Mouse (Mus musculus): ENCODE measurements around the gene Tex45. TPM values are rescaled to one million over a fixed set of nuclear protein-coding genes. Genes with fewer than 3 reads are reported as not detected.

Tex45 gene
- total RNA-seq, 2 experiments from 2014 or later: not detected

DNA sequence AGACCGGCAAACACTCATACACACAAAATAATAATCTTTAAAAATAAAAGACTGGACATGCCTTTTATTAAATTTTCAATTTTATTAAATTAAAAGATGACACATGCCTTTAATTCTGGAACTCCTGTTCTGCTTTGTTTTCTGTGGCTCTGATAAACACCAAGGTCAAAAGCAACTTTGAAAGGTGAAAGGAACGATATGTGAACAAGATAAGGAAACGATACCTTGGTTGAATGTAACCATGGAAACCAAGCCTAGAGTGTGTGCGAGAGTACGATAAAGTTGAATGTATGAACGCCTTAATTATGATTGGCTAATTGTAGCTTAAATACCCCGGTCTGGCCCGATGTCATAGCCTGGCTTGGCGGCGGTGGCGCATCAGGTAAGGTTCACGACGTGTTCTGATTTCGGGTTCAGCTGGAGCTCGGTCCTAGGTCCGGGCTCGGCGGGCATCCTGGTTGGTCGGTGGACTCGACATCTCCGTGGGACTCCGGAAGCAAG lies 11.6 kb downstream of the Tex45 start:
- ATAC-seq (replicated peaks; ENCODE audit: low FRiP score, low TSS enrichment, poor library complexity, severe bottlenecking): no peak

DNA sequence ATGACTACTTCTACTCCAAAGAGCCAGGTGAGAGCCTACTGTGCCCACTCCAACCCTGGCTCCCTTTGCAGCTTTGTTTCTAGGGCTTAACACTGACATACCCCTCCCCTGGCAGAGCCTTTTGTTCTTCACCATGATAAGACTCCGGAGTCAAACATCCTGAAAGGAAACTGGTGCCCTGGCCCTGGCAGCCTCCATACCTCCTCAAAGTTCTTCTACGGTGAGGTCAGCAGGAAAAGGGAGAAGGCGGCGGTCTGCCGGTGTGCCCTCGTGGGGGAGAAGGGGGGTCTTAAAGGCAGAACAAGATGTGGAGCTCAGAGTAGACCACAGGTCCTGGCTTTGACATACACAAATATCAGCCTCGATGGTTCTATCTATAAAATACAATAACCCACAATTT lies 12.9 kb downstream of the Tex45 start:
- ATAC-seq (replicated peaks; ENCODE audit: low FRiP score, low TSS enrichment, poor library complexity, severe bottlenecking): no peak

DNA sequence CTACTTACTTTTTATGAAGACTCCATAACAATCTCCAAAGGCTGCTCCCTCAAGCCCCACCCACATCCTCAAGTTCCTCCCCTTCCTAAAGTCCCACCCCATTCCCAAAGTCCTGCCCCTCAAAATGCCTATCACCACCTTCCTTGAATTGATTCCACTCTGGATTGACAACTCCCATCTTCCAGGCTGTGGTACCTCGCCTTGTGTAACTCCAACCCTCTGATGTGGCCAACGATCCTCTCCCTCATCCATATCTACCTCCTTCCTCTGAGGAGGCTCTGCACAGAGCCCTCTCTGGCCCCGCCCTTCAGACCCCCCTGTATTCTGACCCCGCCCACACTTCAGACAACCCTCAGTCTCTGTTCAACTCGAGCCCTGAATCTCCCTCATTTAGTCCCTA lies 14.5 kb downstream of the Tex45 start:
- peak; percentile 30; the same call in 1 of the 2 replicates for ATAC-seq (replicated peaks; ENCODE audit: low FRiP score, low TSS enrichment, poor library complexity, severe bottlenecking)

DNA sequence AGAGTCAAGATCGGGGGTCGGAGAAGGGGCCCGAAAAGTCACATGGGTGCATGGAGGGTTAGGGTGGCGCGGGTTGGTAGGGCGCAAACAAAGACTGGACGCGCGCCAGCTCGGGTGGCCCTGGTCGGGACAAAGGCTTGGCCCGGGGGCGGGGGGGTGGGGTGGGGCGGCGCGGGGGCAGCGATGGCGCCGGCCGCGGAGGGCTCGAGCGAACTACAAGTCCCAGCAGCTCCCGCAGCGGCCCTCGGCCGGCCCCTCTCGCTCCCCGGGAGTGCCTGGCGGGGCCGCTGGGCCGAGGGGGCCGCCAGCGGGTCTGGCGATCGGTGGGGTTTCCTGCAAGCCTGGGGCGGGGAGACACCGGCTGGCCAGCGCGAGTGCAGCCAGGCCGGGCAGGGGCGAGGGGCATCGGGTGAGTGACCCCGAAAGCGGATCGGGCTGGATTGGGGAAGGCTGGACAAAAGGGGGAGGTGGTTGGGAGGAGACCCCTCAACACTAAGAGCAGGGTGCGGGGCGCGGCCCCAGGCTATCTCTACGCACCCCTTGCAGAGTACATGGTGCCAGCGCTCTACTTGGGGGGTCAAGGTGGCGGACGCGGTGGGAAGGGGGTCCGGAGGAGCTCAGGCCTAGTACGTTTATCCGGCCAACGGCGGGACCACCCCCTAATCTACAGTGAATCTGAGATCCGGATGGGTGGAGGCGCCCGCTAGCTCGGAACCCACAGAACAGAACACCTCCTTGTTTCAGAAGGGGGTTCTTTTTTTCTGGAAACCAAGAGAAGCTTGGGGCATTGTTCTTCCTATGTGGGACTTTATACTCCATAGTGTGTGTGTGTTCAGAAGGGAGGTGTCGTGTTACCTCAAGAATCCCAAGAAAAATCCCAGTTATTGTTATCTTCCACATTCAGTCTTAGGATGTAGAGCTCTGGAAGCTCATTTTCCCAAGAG lies 22.5 kb downstream of the Tex45 start, which contains the start of gene Zfp358:
Zfp358 (plus strand) TSS at position 238 of the 944 bp plus-strand sequence.
- peak; percentile 73 for ATAC-seq (replicated peaks; ENCODE audit: low FRiP score, low TSS enrichment, poor library complexity, severe bottlenecking)

DNA sequence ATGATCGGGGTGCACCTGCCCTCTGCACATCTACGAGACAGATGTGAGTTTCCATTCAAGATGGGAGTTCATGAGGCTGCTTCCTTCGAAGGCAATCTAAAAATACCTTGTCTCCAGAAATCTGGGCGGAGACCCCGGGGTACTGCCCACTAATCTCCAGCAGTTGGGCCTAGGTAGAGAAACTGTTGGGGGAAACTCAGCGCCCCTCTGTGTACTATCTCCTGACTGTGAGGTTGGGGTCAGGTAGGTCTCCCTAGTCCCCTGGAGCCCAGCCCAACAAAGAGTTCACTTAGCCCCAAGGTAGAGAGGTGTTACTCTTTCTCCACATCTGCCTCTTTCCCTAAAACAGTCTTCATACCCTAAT lies 23.2 kb downstream of the Tex45 start:
- ATAC-seq (replicated peaks; ENCODE audit: low FRiP score, low TSS enrichment, poor library complexity, severe bottlenecking): no peak; the same call in 1 of the 2 replicates

DNA sequence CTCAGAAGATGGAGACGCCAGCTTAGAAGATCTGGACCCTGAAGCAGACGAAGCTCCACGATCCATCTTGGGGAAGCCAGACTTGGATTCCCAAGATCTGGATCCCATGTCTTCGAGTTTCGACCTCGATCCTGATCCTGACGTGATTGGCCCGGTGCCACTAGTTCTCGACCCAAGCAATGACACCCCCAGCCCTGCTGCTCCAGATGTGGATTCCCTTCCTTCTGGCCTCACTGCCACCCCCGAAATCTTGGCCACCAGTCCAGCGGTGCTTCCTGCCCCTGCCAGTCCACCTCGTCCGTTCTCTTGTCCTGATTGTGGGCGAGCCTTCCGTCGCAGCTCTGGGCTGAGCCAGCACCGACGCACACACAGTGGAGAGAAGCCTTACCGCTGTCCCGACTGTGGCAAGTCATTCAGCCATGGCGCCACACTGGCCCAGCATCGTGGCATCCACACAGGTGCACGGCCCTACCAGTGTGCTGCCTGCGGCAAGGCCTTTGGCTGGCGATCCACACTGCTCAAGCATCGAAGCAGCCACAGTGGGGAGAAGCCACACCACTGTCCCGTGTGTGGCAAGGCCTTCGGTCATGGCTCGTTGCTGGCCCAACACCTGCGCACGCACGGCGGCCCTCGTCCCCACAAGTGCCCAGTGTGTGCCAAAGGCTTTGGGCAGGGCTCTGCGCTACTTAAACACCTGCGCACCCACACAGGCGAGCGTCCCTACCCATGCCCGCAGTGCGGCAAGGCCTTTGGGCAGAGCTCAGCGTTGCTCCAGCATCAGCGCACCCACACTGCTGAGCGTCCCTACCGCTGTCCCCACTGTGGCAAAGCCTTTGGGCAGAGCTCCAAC lies 25.1 kb downstream of the Tex45 start:
- ATAC-seq (replicated peaks; ENCODE audit: low FRiP score, low TSS enrichment, poor library complexity, severe bottlenecking): no peak

DNA sequence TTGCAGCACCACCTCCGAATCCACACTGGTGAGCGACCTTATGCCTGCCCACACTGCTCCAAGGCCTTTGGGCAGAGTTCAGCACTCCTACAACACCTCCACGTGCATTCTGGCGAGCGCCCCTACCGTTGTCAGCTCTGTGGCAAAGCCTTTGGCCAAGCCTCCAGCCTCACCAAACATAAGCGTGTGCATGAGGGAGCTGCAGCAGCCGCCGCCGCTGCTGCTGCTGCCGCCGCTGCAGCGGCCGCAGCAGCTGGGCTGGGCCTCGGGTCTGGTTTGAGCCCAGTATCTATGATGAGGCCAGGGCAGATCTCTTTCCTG lies 25.7 kb downstream of the Tex45 start:
- no peak for ATAC-seq (replicated peaks; ENCODE audit: low FRiP score, low TSS enrichment, poor library complexity, severe bottlenecking)

DNA sequence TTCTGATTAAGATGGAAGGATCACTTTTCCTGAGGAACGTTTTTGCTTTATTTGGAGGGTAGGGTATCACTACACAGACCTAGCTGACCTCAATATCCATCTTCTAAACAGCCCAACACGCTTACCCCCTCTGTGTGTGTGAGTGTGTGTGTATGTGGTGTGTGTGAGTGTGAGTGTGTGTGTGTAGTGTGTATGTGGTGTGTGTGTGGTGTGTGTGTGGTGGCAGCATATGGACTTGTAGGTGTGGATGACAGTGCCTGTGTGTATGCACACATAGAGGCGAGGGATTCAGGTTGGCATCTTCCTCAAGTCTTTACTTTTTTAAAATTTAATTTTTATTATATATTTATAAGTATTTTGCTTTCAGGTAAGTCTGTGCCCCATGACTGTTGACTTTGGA lies 27.9 kb downstream of the Tex45 start:
- no peak for ATAC-seq (replicated peaks; ENCODE audit: low FRiP score, low TSS enrichment, poor library complexity, severe bottlenecking)

DNA sequence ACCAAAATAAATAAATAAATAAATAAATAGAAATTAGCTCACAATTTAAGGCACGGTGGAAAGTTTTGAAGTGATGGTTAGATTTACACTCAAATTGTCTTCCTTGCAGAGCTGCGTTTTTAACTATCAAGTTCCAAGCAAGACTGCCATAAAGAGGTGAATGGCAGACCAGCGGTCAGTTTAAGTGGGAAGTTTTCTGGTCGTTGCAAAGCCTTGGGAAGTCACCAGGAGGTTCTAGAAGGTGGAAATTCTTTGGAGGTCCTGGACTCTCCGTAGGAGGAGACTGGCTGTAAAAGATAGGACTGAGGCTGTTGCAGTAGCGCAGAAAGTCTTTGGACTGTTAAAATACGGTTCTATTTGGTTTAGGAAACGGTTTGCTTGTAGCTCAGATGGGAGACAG lies 29.1 kb downstream of the Tex45 start:
- peak; percentile 43 for ATAC-seq (replicated peaks; ENCODE audit: low FRiP score, low TSS enrichment, poor library complexity, severe bottlenecking)

DNA sequence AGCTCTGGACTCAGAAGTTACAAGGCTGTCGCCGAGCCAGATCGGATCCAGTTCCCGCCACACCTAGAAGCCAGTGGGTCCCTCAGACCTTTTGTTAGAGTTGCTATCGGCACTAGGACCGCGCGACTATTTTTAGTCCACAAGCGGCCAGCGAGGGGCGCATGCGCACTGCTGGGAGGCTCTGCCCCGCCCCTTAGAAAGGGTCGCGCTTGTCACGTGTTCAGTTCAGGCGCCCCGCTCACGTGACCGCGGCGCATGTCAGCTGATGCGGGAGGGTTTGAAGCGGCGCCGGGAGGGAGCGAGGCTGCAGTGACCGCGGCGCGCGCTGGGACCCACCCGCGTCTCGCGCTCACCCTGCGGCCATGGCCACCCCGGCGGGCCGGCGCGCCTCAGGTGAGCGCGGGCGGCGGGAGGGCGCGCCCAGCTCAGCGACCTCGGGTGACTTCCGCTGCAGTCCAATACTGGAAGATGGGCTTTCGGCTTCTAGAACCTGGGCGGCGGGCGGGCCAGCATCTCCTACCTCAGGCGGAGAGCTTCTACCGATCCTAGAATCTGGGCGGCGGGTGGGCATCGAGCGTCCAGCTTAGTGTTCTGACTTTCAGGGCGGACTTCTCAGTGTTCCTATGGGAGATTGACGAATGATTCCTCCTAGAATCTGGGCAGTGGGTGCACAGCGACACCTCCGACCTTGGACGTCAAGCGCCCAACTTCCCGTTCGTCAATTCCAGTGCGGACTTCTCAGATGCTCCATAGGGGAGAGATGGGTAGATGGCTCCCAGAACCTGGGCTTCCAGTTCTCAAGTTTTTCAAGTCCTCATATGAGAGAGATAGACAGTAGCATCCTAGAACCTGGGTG lies 29.8 kb downstream of the Tex45 start, which contains the start of gene Mcoln1:
Mcoln1 (plus strand) TSS at position 223 of the 856 bp plus-strand sequence.
- ATAC-seq (replicated peaks; ENCODE audit: low FRiP score, low TSS enrichment, poor library complexity, severe bottlenecking): peak; percentile 88

DNA sequence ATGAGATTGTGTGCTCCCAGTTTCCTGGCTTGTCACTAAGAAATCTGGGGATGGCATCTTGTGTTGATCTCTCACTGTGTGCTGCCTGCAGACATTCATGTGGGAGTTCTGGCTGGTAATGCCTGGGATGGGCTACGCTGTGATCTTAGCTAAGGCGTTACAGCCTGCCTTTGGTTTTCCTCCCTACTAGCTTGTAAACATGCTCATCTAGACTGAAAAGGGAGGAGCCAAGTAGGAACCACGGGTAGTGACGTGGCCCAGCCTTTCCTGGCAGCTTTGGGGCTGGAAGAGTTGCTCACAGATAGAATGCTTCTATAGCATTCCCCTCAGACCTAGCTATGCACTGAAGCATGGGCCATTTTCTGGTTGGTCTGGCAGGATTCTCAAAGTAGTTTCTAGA lies 31.6 kb downstream of the Tex45 start:
- no peak for ATAC-seq (replicated peaks; ENCODE audit: low FRiP score, low TSS enrichment, poor library complexity, severe bottlenecking)

DNA sequence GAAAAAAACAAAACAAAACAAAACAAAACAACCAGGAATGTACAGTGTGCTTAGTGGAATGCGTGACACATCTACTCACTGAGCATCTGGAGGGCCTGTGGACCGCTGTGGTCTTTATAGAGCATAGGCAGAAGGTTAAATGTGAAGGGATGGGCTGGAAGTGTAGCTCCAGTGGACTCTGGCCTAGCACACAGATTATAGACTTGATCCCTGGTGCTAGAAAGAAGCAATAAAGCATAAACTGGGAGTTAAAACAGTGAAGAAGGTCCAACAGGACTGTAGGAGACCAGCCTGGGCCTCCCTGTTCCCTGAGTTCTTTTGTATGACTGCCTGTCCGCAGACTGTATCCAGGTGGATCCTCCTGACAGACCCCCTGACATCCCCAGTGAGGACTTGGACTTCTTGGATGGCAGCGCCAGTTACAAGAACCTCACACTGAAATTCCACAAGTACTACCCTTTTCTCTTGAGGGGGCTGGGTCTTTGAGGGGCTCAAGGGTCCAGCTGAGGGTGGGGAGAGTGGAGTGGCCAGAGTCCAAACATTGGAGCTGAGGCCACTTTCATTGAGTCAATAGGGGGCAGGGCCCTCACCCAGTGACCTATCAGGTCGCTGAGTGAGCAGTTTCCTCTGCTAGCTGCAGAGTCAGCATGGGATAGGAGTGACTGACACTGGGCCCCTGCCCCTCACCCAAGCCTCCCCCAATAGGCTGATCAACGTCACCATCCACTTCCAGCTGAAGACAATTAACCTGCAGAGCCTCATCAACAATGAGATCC lies 37.5 kb downstream of the Tex45 start:
- no peak for ATAC-seq (replicated peaks; ENCODE audit: low FRiP score, low TSS enrichment, poor library complexity, severe bottlenecking)

DNA sequence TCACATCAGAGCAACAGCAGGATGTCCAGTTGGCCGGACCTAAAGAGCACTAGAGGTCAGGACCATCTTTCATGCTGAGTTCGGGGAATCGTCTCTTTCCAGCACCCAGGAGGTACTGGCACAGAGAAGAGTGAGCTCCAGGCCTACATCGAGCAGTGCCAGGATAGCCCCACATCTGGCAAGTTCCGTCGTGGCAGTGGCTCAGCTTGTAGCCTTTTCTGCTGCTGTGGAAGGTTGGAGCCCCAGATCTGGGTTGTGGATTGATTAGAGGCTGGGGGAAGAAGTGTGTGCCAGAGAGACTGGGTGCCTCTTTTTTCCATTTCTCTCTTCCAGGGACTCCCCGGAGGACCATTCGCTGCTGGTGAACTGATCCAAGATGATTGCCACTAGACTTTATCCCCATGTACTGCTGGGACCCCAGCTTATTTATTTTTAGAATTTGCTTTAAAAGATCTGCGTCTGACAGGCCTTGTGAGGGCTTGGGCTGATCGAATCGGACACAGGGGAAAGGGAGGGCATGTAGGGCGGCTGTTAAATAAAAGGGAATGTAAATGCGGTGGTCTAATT lies 44.1 kb downstream of the Tex45 start:
- no peak for ATAC-seq (replicated peaks; ENCODE audit: low FRiP score, low TSS enrichment, poor library complexity, severe bottlenecking)

DNA sequence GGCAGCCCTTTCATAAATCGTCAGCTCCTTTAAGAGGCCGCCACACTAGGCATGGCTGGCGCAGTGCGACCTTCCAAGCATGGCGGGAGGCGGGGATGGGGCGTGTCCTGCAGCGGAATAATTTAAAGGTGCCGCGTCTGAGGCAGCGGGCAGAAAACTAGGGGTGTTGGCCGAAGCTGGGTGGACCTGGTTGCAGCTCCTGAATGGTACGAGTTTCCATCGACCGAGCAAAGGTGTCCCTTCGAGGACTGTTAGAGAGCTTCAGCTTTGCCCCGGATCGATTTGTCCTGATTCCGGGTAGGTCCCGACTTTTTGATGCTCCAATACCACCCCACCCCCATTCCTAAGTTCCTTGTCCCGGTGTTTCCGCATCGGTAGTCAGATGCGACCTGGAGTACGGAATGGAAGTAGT lies 44.6 kb downstream of the Tex45 start, which contains the start of gene Pnpla6:
Pnpla6 (plus strand) TSS at position 125 of the 412 bp plus-strand sequence.
- peak; percentile 68 for ATAC-seq (replicated peaks; ENCODE audit: low FRiP score, low TSS enrichment, poor library complexity, severe bottlenecking)

DNA sequence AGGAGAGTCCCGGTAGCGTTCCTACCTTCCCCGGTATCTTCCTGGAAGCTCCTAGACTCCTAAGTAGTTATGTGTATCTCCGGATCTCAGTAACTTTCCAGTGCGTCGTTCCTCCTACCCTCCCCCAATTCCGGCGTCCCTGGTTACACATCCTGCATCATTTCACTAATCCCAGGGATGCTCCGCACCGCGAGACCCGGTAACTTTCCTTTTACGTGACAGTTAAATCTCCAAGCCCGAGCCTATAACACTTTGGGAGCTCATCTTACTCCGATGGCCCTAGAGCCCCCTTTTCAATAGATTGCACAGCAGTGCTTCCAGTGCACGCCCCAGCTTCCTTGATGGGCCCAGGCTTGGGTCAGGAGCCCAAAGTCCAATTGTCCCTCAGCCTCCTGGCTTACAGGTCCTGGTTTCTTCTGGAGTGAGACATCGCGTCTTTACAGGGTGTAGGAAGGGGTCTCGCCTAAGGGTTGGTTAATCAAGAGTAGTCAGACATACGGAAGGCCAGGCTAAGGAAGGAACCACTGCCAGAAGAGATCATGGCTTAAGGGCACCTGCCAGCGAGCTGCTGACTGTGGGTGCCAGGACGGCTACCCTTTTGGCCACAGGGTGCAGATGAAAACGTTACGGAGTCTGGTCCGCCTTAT lies 45.2 kb downstream of the Tex45 start:
- ATAC-seq (replicated peaks; ENCODE audit: low FRiP score, low TSS enrichment, poor library complexity, severe bottlenecking): peak; percentile 58

DNA sequence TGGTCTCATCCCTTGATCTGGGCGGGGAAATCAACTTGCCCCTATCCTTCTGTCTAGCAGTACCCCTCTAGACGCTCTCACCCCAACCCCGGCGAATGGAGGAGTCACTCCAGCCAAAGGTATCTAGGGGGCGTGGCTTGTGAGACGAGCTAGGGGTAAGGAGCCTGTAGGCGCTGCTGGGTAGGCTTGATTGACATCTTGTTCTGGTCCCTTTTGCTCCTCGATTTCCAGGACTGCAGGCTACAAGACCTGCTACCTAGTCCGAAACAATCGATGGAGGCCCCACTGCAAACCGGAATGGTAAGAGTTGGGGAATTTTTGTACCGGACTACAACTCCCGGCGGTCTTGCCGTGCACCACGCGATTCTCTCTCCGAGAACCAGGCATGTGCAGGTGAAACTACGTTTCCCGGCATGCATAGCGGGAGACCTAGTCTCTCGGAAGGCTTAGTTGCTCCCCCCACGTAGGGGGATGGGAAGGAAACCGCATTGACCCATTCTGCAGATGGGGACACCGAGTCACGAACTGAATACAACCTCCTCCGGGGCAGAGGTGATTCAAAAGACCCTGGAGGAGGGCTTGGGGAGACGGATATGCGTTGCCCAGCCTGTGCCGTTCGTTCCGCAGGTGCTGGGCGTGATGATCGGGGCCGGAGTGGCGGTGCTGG lies 45.9 kb downstream of the Tex45 start:
- ATAC-seq (replicated peaks; ENCODE audit: low FRiP score, low TSS enrichment, poor library complexity, severe bottlenecking): peak; percentile 80

DNA sequence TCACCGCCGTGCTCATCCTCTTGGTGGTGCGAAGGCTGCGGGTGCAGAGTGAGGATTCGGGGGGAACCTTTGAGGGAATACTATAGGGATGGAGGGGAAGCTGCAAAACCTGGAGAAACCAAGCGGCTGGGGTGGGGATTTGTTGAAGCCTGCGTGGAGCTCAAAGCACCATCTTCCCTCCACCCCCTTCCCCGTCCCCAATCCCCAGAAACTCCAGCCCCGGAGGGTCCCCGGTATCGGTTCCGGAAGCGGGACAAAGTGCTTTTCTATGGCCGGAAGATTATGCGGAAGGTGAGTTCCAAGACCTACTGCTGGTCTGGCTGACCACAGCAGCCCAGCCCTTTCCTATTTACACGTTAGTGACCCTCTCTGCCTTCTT lies 46.4 kb downstream of the Tex45 start:
- ATAC-seq (replicated peaks; ENCODE audit: low FRiP score, low TSS enrichment, poor library complexity, severe bottlenecking): no peak
